Mouse (Mus musculus) ES-CJ7 (cell line): ENCODE measurements at regions not wholly inside any gene's neighbourhood (a gene's known extent, or its start where the extent isn't known, plus 50 kb on each side); places are given as distances from the start of the nearest gene placed in this dataset.

Source experiments
- DNase-seq: peaks from one replicate; pipeline ENCODE4 v3.0.0; 2011; ENCODE audit warnings: low read depth, low spot score

- no peak for DNase-seq
These were observed 160.3 kb downstream of the Dyrk2 start for GRCm38 (mm10) chr10:118709718-118710117.

- no peak for DNase-seq
These were observed 158.5 kb downstream of the Dyrk2 start for GRCm38 (mm10) chr10:118711529-118711928.

- no peak for DNase-seq
These were observed 158.1 kb downstream of the Dyrk2 start for GRCm38 (mm10) chr10:118711951-118712350.

- no peak for DNase-seq
These were observed 157.1 kb downstream of the Dyrk2 start for GRCm38 (mm10) chr10:118712951-118713350.

GRCm38 (mm10) chr10:118714179-118714581 lies 155.8 kb downstream of the Dyrk2 start:
- DNase-seq: no peak

- no peak for DNase-seq
These were observed 155.4 kb downstream of the Dyrk2 start for GRCm38 (mm10) chr10:118714595-118714994.

- no peak for DNase-seq
These were observed 149.4 kb downstream of the Dyrk2 start for GRCm38 (mm10) chr10:118720630-118721029.

GRCm38 (mm10) chr10:118722132-118722551 lies 147.9 kb downstream of the Dyrk2 start:
- DNase-seq: no peak

- no peak for DNase-seq
These were observed 147.3 kb downstream of the Dyrk2 start for GRCm38 (mm10) chr10:118722671-118723070.

- DNase-seq: no peak
These were observed 133.9 kb downstream of the Dyrk2 start for GRCm38 (mm10) chr10:118736093-118736492.

- DNase-seq: no peak
These were observed 132.9 kb downstream of the Dyrk2 start for GRCm38 (mm10) chr10:118737064-118737463.

GRCm38 (mm10) chr10:118739849-118740481 lies 130.0 kb downstream of the Dyrk2 start:
- no peak for DNase-seq

- no peak for DNase-seq
These were observed 126.2 kb downstream of the Dyrk2 start for GRCm38 (mm10) chr10:118743831-118744230.

GRCm38 (mm10) chr10:118746719-118747395 lies 123.2 kb downstream of the Dyrk2 start:
- no peak for DNase-seq

GRCm38 (mm10) chr10:118749039-118749438 lies 121.0 kb downstream of the Dyrk2 start:
- peak; percentile 19 for DNase-seq

- DNase-seq: no peak
These were observed 120.3 kb downstream of the Dyrk2 start for GRCm38 (mm10) chr10:118749756-118750155.

- DNase-seq: no peak
These were observed 118.9 kb downstream of the Dyrk2 start for GRCm38 (mm10) chr10:118751110-118751509.

GRCm38 (mm10) chr10:118753061-118753775 lies 116.8 kb downstream of the Dyrk2 start:
- no peak for DNase-seq

GRCm38 (mm10) chr10:118754791-118755190 lies 115.2 kb downstream of the Dyrk2 start:
- DNase-seq: no peak

GRCm38 (mm10) chr10:118758825-118759471 lies 111.1 kb downstream of the Dyrk2 start:
- DNase-seq: no peak

GRCm38 (mm10) chr10:118760441-118760840 lies 109.6 kb downstream of the Dyrk2 start:
- DNase-seq: no peak
